Mouse (Mus musculus): Measurements from ENCODE around the gene Scaf8.
"Not testable (repeated sequence)": the region's sequence is repeated elsewhere in the genome, so short reads cannot be mapped to it uniquely, and the experiment has no call there.

DNA sequence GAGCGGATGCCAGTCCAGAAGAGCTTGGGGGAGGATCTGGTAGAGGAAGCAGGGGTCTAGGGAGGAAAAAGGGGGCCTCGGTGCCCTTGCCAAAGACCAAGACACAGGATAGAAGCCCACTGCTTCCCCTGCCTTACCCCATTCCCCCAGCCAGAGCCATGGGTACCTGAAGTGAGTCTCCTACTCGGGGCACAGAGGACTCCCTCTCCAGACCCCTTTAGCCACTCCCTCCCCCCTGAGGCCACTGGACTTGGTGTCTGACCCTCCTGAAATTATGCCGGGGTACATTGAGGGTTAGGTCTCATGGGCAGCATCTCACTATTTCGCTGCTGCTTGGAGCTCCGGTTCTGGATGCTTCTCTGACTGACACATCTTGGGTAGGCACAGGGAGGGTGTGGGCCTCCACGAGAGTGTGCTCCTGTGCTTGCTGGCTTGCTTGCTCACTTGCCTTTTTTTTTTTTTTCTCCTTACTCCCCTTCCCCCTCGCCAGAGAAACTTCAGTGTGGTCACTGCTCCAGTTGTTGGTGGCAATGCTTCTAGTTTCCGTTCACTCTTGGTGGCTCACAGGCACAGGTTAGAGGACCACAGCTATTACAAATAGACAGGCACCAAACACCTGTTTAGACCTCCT, 32.5 kb upstream of the Scaf8 start:
- TF ChIP-seq GATA1, TAL1 (IDR thresholded peaks at IDR 0.05; ENCODE audit: low read length): not testable (repeated sequence)

Data from erythroblast, embryonic 14.5 days (primary cell).